Mouse (Mus musculus): ENCODE measurements around the gene Man1c1.

Man1c1 gene

DNA sequence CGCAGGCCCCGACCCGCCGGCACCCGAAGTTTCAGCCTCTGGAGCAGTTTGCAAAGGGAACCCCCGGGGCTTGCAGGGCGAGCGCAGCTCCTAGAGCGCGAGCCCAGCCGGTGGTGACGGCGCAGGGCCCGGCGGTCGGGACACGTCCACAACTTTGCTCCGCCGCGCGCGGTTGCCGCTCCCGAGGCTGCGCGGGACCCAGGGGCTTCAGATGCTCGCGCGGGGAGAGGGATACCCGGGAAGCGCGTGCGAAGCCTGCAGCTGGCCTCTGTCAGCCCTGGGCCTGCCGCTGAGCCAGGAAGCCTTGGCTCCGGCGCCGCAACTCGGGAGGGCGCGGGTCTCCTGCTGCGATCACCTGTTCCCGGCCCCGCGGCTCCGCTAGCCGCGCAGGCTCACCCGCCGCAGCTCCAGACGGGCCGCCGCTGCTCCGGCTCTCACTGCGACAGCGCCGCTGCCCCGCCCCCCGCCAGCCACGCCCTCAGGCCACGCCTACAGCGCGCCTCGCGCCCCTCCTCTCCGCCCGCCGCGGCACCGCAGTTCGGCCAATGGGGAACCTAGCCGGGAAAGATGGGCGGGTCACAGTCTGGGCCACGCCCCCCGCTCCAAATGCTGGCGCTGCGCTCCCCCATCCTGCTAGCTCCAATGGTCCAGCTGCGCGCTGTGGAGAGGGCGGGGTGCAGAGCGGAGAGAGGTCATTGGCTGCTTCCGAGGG is at the start of gene Man1c1:
TSS of gene Man1c1 (minus strand) at position 456 of the 712 bp plus-strand sequence.
- DNase-seq (ENCODE audit: low read depth, low spot score) = peak; percentile 97

DNA sequence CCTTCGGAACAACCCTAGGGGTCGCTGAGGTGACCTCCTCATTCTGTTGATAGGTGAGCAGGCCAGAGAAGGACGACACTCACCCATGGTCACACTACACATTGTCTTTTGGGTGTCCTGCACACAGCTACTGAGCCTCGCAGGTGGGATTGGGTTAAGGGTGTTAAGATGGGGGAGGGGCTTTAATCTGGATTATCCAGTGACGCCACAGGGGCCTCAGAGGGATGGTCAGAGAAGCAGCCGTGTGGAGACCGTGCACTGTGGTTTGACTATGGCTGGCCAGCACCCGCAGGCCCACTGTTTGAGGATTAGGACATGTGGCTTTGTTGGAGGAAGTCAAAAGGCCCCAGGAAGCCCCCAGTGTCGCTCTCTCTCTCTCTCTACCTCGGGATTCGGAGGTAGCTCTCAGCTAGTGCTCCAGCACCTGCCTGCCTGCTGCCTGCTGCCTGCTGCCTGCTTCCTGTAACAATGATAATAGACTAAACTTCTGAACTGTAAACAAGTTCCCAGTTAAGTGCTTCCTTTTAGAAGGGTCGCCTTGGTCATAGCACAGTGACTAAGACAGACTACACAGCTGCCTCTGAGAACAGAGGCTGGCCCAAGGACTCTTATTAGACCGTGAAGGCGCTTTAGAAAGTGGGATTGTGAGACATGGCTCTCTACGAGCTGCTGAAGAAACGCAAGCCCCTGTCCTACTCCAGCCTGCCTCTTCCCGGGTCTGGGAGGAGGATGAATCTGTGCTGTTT is 49.6 kb upstream of the Man1c1 start:
- DNase-seq (ENCODE audit: low read depth, low spot score) = no peak

DNA sequence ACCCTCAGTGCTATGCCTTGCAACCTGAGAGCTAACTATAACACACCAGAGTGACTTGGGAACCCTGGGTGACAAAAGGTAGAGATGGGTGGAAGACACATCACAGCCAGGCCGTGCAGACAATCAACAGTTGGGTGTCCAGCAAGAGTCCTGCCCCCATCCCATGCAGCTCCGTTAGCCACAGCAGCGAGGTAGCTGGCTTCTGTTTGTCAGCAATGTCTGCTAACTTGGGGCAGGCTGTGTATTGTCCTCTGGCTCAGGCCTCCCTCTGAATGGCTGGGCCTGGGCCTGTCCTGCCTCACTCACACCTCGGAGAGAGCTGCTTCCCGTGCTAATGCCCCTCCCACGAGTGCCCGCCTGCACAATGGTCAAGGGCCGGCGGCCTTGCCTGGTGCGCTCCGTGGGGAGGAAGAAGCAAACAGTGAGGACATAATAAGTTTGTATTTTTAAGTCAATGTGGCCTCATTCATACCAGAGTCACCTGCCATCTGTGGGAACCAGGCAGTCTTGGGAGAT is 48.9 kb upstream of the Man1c1 start:
- DNase-seq (ENCODE audit: low read depth, low spot score) = no peak

DNA sequence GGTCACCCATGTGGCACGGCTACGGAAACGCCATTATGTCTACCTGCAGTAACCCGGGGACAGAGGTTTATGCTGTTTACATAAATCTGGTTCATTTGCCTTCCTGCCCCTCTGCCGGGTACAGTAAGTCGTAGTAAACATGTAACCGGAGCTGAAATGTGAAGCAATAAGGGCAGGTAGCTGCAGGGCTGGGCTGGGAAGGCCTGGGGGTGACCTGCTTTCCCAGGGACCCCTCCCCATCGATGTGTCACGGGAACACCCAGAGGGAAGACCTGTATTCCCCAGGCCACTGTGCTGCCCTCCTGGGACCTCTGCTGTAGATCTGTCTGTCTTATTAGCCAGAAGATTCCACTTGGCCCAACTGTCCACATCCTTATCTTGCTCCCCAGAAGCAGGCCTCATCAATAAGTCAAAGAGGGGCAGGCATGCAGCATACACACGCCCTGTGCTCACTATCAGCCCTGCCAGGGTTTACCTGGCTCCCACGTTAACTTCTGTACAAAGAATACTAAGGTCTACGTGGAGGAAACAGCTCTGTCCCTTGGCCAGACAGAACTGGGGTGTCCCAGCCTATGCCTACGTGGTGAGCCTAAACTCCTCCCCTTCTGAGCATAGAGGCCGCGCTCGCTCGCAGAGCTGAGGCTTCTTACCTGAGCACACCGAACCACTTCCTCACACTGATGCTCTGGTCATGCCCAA is 47.7 kb upstream of the Man1c1 start:
- no peak for DNase-seq (ENCODE audit: low read depth, low spot score)

DNA sequence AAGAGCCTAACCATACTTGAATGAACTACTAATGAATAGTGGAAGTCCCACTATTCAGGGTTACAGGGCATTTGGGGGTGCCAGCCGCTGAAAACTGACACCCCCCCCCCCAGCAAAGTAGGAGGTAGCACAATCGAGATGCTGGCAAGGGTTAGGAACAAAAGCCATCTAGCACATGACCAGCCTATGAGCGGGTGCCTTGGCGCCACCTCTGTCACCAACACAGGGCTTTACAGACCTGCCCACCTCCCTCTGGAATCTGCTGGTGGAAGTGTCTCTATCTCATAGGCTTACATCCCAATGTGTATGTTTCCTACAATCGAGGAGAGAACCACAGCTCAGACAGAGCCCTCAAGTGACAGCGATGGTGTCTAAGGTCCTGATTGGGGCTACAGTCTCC is 46.7 kb upstream of the Man1c1 start:
- DNase-seq (ENCODE audit: low read depth, low spot score) = no peak

DNA sequence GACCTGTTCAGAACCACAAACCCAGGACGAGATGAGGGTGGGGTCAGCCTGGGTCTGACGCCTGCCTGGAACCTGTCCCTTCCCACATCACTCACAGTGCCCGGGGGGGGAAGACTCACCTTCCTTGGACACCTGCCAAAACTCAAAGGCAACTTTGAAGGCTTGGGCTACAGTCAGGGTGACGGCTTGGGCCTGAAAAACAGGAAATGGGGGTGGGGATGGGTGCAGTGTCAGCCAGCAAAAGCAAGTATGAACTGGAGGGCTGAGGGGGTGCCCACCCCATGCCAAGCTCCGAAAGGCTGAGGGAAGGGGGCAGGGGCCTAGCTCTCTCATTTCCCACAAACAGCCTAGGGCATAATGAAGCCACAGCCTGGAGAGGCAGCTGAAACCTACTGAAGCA is 46.2 kb upstream of the Man1c1 start:
- DNase-seq (ENCODE audit: low read depth, low spot score) = no peak

DNA sequence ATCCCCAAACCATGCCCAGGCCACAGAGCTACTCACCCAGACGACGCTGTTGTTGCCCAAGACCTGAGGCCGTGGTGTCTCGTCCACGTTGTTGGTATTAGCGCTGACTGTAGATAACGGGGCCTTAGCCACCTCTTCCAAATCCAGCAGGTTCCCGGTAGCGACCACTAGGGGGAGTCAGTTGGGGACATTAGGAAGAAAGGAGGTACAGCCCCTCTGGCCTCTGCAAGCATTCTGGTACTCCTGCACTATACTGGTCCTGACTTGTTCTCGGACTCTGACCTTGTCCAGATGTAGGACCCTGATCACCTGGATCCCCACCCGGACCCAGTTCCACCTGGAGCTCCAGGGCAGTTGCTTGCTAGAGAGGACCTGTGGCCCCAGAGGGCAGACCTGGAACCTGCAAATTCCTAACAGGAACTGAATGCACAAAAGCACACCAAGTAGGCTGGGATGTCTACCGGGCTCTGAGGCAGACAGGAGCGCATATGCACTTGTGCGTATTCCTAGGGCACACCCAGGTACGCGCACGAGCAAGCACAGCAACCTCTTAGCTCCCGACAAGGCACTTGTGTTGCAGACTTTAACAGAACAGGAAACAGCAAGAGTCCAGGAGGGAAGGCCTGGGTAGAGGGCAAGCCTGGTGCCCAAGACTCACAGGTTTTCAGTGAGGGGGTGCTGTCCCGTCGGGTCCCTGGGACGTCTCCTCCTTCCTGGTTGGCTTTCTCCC is 45.4 kb upstream of the Man1c1 start:
- DNase-seq (ENCODE audit: low read depth, low spot score) = peak; percentile 89

DNA sequence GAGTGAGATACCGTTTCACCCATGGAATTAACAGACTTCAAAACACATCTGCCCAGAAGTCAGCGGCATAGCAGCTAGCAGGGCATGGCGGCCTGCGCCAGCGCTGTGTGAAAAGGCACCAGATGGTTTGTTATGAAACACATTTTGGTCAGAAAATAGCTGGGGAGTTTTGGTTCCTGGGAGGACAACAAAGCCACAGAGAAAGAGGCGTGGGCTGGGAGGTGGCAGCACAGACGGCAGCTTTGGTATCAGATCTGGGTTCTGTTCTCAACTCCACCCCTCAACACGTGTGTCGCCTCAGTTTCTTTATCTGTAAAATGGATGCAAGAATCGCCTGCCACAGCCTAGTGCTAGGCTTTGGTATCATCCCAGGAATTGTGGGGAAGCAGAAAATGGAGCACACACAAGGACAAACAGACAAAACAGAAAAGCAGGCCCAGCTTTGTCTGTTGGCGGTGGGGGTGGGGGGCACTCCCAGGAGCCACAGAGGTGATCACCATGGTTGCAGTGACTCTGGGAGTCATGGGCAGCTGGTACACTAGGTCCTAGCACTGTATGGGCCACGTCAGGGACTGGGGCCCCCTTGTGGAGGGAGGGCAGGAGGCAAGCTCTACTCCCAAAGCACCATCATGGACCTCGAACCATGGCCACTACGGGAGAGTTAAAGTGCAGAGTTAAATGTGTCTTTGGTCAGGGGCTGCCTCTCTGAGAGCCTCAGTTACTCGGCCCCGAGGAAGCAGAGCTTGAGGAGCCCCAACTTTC is 42.0 kb upstream of the Man1c1 start:
- DNase-seq (ENCODE audit: low read depth, low spot score) = peak; percentile 79

DNA sequence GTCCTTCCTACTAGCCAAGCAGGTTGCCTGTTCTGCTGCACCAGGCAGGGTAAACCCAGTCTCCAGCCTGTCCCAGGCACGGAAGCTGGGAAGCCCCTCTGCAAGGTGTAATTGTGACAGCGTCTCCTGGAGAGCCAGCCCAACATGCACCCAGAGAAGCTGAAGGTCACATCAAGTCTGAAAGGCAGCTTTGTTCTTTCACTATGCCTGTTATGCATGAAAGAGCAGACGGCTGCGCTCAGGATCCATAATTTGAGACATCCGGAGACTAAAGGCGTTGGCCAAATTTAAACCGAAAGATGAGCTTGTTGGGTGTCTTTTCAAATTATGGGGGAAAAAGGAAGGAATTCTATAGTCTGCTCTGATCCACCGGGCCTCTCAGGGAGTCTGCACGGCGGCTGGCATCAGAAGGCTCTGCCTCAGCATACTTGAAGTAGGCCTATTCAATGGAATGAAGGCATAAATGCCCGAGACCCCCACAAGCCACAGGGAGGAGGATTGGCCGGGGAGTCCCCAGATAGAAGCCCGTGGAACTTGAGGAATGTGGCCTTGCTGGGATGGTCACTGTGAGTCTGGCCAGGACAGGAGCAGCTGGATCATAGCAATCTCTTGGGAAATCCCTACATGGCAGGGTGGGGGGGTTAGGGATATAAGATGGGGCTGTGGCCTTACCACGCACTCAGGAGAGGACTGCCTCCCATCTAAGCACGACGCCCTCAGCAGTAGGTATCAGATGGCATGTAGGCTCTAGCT is 40.0 kb upstream of the Man1c1 start:
- peak; percentile 75 for DNase-seq (ENCODE audit: low read depth, low spot score)

DNA sequence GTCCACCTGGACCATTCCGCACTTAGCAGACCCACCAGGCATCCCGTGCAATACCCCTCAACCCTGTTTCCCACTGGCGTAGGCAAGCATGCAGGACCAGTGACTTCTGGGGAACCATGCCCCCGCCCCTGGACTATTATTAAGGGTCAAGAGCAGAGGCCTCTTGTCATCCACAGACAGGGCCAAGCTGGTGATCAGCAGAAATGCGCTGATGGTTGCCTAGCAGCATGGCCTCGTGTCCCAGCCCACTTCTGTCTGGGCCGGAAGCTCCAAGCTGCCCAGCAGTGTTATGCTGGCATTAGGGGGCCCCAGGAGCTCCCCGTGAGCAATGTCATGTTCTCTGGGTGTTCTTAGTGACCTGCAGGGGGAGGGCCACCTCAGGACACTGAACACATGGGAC is 37.9 kb upstream of the Man1c1 start:
- no peak for DNase-seq (ENCODE audit: low read depth, low spot score)

DNA sequence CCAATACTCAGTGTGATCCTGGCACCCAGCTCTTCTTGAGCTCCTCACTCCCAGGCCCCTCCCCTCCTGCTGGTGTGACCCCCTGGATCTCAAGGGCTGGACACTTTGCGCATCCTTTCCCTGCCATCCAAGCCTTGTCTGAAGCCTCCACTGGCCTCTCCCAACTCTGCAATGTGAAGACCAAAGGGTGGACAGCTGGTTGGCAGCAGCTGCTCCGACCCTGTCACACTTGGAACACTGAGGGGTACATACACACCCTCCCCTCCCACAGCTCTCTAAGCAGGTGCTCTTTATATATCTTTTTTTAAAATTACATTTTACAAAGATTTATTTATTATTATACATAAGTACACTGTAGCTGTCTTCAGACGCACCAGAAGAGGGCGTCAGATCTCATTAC is 36.1 kb upstream of the Man1c1 start:
- no peak for DNase-seq (ENCODE audit: low read depth, low spot score)

DNA sequence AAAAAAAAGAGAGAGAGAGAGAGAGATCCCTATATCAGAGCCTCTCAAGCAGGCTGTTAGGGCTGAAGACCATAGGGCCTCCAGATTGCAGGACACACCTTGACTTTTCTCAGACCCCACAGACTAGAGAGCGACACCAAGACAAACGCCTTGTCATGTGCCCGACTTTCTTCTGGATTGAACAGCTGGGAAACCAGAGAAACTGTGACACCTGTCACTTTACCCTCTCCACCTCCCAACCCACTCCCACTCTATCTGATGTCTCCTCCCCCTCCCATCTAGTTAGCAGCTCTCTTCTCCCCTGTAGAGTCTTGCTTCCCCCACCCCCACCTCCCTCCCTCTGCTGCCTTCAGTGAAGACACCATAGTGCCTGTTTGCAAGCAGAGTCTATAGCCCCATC is 35.4 kb upstream of the Man1c1 start:
- DNase-seq (ENCODE audit: low read depth, low spot score) = no peak

DNA sequence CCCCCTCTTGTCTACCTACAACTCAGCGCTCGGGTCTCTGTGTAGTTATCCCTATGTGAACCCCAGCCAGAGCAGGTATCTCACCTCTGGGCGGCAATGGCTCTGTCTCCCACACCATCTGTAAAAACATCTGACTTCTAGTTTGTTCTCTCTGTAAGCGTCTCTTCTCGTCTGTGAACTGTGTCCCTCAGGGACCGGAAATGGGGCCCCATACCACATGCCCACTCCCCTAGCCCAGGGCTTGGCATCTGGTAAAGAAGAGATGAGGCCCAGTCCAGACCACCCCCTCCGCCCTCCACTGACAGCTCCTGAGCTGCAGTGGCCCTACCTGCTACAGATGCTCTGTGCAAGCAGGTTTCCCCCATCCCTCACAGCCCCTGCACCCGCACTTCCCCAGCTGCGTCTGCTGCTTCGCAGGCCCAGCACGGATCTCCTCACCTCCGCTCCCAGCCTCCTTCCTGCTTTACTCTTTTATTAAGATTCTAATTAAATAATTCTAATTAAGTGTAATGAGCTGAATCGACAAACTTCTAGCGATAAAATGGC is 33.3 kb upstream of the Man1c1 start:
- DNase-seq (ENCODE audit: low read depth, low spot score) = no peak

DNA sequence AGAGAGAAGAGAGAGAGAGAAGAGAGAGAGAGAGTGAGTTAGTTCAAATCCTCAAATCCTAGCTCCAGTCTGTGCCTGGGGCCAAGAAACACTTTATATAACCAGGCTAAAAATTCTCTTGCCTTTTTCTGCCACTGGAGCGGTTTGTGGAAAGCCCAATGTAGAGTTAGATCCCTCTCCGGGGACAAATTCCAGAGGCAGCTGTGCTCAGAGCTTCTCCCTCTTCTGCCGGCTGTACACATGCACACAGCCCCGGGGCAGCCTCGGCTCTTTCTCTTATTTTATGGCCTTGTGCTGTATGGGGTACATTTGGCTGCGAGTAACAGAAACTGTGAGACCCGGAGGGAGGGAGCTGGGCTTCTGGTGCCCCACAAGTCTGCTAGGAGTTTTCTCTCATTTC is 32.1 kb upstream of the Man1c1 start:
- no peak for DNase-seq (ENCODE audit: low read depth, low spot score)

DNA sequence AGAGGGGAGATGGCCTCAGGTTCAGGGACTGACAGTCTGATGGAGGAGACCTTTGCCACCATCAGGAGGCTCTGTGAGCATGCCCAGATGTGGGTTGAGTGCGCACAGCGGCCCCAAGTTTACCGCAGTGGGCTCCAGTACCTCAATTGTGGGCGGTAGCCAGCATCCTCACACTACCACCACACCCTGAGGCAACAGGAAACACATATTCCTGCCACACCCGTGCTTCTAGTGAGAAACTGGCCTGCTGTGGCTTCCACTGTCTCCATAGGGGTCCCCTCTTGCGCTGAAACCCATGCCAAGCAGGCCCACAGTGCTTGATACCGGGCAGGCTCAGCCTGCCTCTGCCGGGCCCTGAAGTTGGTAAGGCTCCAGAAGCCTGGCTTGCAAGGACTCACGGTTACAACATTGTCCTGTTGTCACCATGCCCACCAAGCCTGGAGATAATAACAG is 30.6 kb upstream of the Man1c1 start:
- no peak for DNase-seq (ENCODE audit: low read depth, low spot score)

DNA sequence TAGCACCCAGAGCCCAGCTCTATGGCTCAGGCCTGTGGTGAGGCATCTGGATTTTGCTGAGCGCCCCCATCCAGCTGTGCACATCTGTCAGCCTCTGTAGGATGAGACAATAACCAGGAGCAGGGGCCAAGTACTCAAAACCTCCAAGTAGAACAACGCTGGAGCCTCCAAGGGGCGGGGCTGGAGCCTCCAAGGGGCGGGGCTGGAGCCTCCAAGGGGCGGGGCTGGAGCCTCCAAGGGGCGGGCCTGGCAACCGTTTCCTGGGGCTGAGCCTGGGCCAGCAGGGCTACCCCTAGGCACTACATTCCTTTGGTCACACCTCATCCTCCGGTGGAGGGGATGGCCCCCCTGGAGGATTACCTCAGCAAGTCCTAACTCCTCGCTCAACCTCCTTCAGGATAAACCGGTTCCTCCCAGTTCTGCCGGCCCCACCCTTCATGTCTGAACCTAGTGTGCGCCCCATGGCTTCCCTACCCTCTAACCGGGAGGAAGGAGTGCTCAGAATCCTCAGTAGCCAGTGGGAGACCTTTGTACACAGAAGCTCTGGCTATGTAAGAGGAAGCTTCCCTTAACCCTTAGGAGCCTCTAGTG is 30.0 kb upstream of the Man1c1 start:
- peak; percentile 97 for DNase-seq (ENCODE audit: low read depth, low spot score)

DNA sequence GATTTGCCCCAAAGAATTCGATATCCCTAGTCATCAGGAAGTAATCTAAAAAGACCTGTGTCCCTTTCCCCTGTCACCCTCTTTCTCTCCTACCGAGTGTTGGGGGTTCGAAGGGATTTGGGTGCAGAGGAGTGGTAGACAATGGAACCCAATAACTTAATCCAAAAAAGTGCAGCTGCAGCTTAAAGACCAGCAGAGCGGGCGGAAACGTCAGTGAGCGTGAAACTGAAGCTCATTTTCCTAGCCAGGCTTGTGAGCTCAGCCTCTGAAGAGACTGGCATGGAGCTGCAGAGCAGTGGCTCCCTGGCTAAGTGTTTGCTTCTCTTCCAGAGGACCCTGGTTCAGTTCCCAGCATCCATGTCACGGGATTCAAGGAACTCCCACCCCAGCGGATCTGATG is 29.3 kb upstream of the Man1c1 start:
- DNase-seq (ENCODE audit: low read depth, low spot score) = no peak

DNA sequence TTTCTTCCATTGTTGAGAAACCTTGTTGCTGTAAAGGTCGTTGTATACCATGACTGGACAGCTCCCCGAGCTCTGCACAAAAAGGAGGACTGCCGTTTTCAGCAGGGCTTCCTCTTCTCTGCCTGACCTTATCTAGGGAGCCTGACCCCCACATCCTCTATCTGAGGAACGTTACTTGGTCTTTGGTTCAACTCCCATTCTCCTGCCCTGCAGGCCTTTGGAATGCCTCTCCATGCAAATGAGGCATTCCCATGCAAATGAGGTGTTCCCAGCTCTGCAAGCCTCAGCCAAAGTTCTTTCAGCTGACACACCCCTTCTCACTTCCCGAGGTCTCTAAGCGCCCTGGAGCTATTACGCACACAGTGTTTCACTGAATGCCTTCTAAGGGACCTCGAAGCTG is 26.0 kb upstream of the Man1c1 start:
- peak; percentile 93 for DNase-seq (ENCODE audit: low read depth, low spot score)

DNA sequence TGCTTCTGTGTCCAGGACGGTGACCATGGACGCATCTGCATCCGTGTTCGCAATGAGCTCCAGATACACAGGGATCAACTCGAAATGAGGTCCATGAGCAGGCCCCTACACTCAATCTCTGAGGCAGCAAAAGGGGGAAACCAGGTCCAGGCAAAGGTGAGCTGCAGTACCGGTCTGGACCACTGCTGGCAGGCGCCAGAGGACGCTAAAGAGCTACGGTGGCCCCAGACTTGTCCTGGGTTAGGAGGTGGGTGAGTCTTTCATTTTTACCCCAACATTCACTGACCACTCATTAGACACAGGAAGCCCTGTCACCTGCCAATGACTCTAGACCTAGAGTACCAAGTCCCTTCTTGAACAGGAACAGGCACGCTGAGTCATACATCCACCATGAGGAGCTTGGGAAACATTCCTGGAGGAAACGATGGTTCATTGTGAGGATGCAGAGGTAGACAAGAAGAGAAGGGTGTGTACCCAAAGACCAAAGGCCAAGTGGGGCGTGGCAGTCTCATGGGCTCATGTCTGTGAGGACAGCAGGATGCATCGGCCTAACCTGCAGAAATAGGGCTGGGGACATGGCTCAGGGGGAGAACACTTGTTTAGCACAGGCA is 21.8 kb upstream of the Man1c1 start:
- DNase-seq (ENCODE audit: low read depth, low spot score) = peak; percentile 73

All from ZHBTc4 (cell line).